Mouse (Mus musculus) kidney, embryonic 16.5 days (tissue): ENCODE measurements at regions not wholly inside any gene's neighbourhood (a gene's known extent, or its start where the extent isn't known, plus 50 kb on each side); places are given as distances from the start of the nearest gene placed in this dataset.

Source experiments
- ATAC-seq: fragments of 200-750 bp; cut with Nextera tagmentation; 2 replicates; pipeline ENCODE4 v1.8.0; 2017; ENCODE audit warnings: moderate TSS enrichment; ENCODE audit not compliant: low FRiP score, low TSS enrichment
- H3K27ac ChIP-seq: fragments of 300-500 bp; sonication (generic); 2 replicates; pipeline ENCODE4 v1.5.1; 2014; ENCODE audit warnings: low read length
- H3K27me3 ChIP-seq: fragments of 300-500 bp; sonication (generic); 2 replicates; pipeline ENCODE4 v1.6.1; 2014; ENCODE audit warnings: low read length, control low read depth, mixed read lengths; ENCODE audit not compliant: insufficient read depth
- H3K36me3 ChIP-seq: fragments of 300-500 bp; sonication (generic); 2 replicates; pipeline ENCODE4 v1.6.1; 2014; ENCODE audit warnings: low read length, control low read depth, mixed read lengths; ENCODE audit not compliant: insufficient read depth
- H3K4me1 ChIP-seq: fragments of 300-500 bp; sonication (generic); 2 replicates; pipeline ENCODE4 v1.6.1; 2014; ENCODE audit warnings: low read length, control low read depth, mixed read lengths; ENCODE audit not compliant: insufficient read depth
- H3K4me2 ChIP-seq: fragments of 300-500 bp; sonication (generic); replicated peaks from 2 replicates; pipeline ENCODE4 v1.6.1; 2014; ENCODE audit warnings: low read depth, low read length
- H3K4me3 ChIP-seq: fragments of 300-500 bp; sonication (generic); 2 replicates; pipeline ENCODE4 v1.5.1; 2014; ENCODE audit warnings: mild to moderate bottlenecking, low read length
- H3K9ac ChIP-seq: fragments of 300-500 bp; sonication (generic); replicated peaks from 2 replicates; pipeline ENCODE4 v1.6.1; 2014; ENCODE audit warnings: low read length
- H3K9me3 ChIP-seq: fragments of 300-500 bp; sonication (generic); 2 replicates; pipeline ENCODE4 v1.6.1; 2016; ENCODE audit warnings: low read length, control low read depth
- WGBS: fragments of 180-500 bp; shearing (Covaris S2); extraction: QIAGEN DNeasy Blood & Tissue Kit; methylation state at CpG from one replicate; pipeline ENCODE4 v1.1.7; 2014; 5-methylcytosine and 5-hydroxymethylcytosine counted together

DNA sequence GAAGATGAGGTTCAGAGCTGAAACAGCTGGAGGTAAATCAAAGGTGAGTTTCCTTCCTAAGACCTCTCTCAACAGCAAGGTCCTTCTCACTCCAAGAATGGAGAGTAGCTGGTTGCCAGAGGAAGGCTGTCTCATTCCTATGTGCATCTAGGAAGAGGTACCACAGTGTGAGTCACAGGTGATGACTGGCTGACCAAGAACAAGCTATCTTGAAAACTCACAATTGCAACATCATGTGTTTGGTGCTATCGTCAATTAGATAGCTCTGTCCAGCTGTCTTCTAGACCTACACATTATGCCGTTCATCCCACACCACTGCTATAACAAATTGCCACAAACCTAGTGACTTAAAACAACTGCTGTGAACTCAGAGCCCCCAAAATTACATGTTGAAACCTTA, 72.3 kb upstream of the Skap2 start:
- Histone ChIP-seq H3K4me3 (no peak overlapping the region), H3K36me3 (no peaks in the 10 kb centered on the region), H3K27ac (no peak overlapping the region), H3K9ac (no peak overlapping the region), H3K4me2 (no peak overlapping the region), H3K9me3 (no peaks in the 10 kb centered on the region), H3K27me3 (no peaks in the 10 kb centered on the region), H3K4me1 (peaks cover 9% of the 10 kb centered on the region; the same call in 1 of the 2 replicates)
- ATAC-seq, result no peak
- WGBS, result 80% methylated on average over 2 of the region's 2 CpGs

DNA sequence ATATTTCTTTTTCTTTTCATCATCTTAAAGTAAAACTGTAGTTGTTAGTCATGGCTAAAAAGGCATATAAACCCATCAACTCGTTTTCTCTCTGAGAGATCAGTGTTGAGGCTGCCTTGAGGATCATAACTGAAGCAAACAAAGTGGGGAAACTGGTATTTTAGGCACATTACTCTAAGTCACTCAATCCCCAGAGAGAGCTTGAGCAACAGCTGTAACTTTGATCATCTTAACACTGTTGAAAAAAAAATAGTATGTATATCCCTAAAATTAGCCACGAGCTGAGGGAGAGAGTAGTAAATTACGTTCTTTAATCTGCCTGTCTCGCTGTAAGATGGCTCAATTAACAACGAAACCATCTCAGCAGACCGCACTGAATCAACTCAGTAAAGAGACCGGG, 67.2 kb upstream of the Skap2 start:
- peak overlapping the region; percentile 43 for H3K4me2 ChIP-seq
- no peaks in the 10 kb centered on the region for H3K27me3 ChIP-seq
- no peak for ATAC-seq
- peaks cover 13% of the 10 kb centered on the region; the same call in 1 of the 2 replicates for H3K4me1 ChIP-seq
- no peak overlapping the region for H3K27ac ChIP-seq
- no peak overlapping the region for H3K4me3 ChIP-seq
- H3K9ac ChIP-seq, result no peak overlapping the region
- H3K36me3 ChIP-seq, result no peaks in the 10 kb centered on the region
- no peaks in the 10 kb centered on the region for H3K9me3 ChIP-seq
- 11% methylated on average over 7 of the region's 7 CpGs for WGBS

DNA sequence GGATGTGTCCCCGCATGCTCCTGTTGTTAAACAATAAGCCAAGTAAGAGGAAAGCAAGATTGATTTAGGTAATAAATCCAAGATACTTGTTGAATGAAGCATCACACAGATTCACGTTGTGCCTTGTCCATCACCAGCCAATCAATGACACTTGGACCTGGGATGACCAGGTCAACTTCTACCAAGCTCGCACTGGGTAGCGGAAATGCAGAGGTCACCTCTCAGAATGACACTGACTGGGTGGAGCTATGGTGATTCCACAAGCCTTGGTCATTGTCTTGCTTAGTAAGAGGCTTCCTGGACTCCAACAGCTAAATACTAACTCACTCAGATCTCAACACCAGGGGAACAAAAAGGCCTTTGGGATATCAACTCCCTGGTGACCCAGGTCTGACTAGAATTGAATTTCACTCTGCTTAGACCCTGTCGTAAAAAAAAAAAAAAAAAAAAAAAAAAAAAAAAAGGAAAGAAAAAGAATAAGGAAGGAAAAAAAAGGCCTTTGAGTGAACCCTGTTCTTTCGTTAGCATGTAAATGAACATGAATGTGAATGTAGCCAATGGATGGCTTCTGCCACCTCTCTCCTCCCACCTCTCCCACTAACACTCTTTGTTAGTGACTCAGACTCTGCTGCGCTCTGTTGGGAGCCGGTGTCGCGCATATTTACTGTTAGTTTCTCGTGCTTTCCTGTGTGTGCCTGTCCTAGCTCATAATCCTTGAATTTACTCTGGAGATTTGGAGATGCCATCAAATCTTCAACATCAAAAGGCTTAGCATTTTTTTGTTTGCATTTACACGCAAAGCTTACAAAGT, 66.4 kb upstream of the Skap2 start:
- Histone ChIP-seq H3K9me3 (no peaks in the 10 kb centered on the region), H3K4me3 (0 out of 2 replicates have a peak overlapping the region, but pooled peaks have one; percentile 2), H3K27me3 (no peaks in the 10 kb centered on the region), H3K9ac (no peak overlapping the region; the same call in 1 of the 2 replicates), H3K27ac (no peak overlapping the region), H3K4me2 (peak overlapping the region; percentile 43), H3K36me3 (no peaks in the 10 kb centered on the region), H3K4me1 (peaks cover 13% of the 10 kb centered on the region; the same call in 1 of the 2 replicates)
- 32% methylated on average over 12 of the region's 12 CpGs for WGBS
- ATAC-seq, result no peak

DNA sequence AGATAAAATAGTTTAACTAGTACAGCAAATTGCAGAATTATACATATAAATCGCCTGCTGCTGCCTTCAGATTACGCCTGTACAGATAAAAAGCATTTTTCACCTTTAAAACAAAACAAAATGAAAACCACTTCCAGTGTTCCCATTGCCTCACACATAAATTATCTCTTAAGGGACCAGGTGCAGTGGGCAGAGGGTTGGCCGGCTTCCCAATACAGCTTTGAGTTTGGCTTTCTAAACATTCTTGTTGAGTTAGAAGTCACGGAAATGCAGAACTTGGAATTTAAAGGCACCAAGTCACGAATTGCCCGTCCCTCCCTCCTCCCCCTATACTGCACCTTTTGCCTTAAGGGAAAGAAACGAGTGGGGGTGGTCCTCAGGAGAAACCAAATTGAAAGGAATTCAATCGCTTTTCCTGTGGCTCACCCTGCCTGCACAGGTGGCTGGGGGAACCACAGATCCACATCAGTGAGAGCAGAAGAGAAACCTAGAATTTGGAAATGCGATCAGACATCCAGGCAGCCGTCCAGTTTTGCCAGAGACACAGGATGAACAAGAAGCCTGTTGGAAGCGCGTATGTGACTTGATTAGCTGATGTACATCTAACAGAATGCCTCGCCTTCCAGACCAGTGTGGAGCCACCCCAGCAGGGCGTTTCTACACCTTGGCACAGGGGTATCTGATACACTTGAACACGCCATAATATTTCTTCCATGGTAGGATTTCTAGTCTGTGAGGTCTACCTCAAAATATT, 64.0 kb upstream of the Skap2 start:
- H3K9me3 ChIP-seq, result no peaks in the 10 kb centered on the region
- peak overlapping the region; percentile 28; the same call in 1 of the 2 replicates for H3K4me2 ChIP-seq
- no peak overlapping the region for H3K9ac ChIP-seq
- no peaks in the 10 kb centered on the region for H3K36me3 ChIP-seq
- no peak for ATAC-seq
- WGBS, result 44% methylated on average over 15 of the region's 15 CpGs
- no peak overlapping the region for H3K4me3 ChIP-seq
- H3K4me1 ChIP-seq, result peaks cover 13% of the 10 kb centered on the region; the same call in 1 of the 2 replicates
- no peak overlapping the region for H3K27ac ChIP-seq
- H3K27me3 ChIP-seq, result no peaks in the 10 kb centered on the region

DNA sequence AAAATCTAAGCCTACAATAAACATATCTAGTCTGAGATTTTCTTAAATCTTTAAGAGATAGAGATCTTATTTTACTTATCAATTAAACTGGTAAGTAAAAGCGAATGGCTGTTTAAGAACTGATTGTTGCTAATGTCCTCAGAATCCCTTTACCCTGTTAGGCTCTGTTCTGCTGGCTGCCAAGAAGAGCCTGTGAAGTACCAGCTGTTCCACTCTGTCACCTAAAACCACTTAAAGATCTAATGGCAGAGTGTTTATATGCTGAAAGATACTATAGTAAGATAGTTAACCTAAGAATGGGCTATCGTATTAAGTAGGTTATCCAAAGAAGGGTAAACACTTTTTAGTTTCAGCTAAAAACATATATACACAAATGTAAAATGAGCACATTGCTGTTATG, 62.6 kb upstream of the Skap2 start:
- no peak overlapping the region for H3K4me2 ChIP-seq
- no peak overlapping the region for H3K4me3 ChIP-seq
- ATAC-seq, result no peak
- no peaks in the 10 kb centered on the region for H3K36me3 ChIP-seq
- no peaks in the 10 kb centered on the region for H3K27me3 ChIP-seq
- no peak overlapping the region for H3K9ac ChIP-seq
- H3K27ac ChIP-seq, result no peak overlapping the region
- H3K9me3 ChIP-seq, result no peaks in the 10 kb centered on the region
- 85% methylated on average over 2 of the region's 2 CpGs for WGBS
- H3K4me1 ChIP-seq, result peaks cover 13% of the 10 kb centered on the region; the same call in 1 of the 2 replicates

DNA sequence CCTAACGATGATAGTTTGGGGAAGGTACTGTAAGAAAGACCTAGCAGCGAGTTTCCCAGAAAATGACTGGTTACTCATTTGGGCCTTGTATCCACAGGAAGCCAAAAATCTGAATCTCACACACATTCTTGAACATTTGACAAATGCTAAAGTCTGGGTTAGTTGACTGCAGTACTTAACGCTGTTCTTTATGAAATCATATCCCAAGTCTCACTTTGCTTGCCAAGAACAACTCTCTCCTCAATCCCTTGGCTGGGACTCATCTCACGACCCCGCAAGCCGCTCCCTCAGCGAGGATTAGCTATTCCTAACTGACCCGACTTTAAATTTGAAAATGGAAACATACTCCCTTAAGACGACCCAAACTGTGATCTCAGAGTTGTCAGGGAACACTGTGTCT, 54.8 kb upstream of the Skap2 start:
- Histone ChIP-seq H3K27me3 (no peaks in the 10 kb centered on the region), H3K9me3 (no peaks in the 10 kb centered on the region), H3K4me3 (no peak overlapping the region), H3K36me3 (no peaks in the 10 kb centered on the region), H3K9ac (no peak overlapping the region), H3K27ac (no peak overlapping the region), H3K4me1 (peaks cover 4% of the 10 kb centered on the region; the same call in 1 of the 2 replicates), H3K4me2 (no peak overlapping the region)
- 67% methylated on average over 9 of the region's 9 CpGs for whole genome bisulfite sequencing
- no peak for ATAC-seq

DNA sequence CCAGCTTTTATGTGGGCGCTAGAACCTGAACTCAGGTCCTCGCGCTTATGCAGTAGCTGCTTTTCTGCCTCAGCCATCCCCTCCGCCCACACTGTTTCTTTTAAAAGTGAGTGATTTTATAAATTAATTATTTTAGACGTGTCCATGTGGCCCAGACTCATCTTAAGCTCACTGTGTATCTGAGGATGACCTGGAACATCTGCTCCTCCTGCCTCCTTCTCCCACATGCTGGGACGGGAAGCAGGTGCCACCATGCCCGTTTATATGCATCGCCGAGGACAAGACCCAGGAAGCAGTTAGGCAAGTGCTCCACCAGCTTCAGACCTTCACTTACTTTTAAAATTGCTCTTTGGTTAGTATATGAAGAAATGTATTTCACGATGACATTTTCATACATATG, 53.3 kb upstream of the Skap2 start:
- ATAC-seq, result no peak
- no peak overlapping the region for H3K4me3 ChIP-seq
- H3K9me3 ChIP-seq, result no peaks in the 10 kb centered on the region
- no peaks in the 10 kb centered on the region for H3K27me3 ChIP-seq
- H3K4me1 ChIP-seq, result peaks cover 4% of the 10 kb centered on the region; the same call in 1 of the 2 replicates
- H3K4me2 ChIP-seq, result no peak overlapping the region
- H3K36me3 ChIP-seq, result no peaks in the 10 kb centered on the region
- WGBS, result 87% methylated on average over 10 of the region's 10 CpGs
- H3K27ac ChIP-seq, result no peak overlapping the region
- no peak overlapping the region for H3K9ac ChIP-seq

DNA sequence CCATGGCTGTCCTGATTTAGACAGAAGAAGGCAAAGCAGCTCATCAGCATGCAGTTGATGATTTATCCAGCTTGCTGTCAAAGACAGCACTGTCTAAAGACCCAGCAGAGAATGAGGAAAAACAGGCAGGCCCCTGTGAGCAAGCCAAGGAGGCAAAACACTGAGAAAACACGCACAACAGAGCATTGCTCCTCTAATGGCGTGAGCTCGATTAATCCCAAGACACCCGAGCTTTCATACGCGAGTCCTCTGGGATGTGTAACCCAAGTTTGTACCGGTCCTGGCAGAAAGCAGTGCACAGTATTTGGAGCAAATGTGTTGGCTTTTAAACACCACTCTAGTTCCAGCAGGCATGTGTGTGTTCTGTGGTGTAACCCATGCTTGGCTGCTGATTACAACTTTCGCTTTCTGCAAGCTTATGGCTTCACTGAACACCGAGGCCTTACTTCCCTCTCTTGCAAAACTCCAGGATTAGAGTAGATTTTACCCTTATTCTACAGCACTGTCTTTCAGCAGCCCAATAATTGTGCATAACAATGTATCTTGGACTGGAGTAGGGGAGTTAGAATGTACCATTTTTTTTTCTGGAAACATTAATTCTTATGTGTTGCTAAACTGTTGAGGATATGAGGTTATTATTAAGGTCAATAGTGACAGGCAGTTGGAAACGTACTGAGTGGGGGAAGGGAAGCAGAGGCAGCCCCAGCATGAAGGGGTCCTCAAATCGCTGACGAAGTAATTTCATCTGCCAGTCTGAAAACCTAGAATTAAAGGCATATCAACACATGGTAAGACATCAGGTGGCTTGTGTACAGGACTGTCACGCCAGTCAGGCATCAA, 52.0 kb upstream of the Skap2 start:
- no peak overlapping the region for H3K4me2 ChIP-seq
- no peaks in the 10 kb centered on the region for H3K9me3 ChIP-seq
- H3K27me3 ChIP-seq, result no peaks in the 10 kb centered on the region
- peak overlapping the region; percentile 13; the same call in 1 of the 2 replicates for H3K27ac ChIP-seq
- no peak overlapping the region for H3K4me3 ChIP-seq
- no peak overlapping the region for H3K9ac ChIP-seq
- 54% methylated on average over 13 of the region's 13 CpGs for WGBS
- peaks cover 7% of the 10 kb centered on the region; the same call in 1 of the 2 replicates for H3K4me1 ChIP-seq
- ATAC-seq, result peak; percentile 61; the same call in 1 of the 2 replicates
- no peaks in the 10 kb centered on the region for H3K36me3 ChIP-seq
